Comparison of ENCODE assay signal across 12 mouse cellular contexts in the genomic region with DNA sequence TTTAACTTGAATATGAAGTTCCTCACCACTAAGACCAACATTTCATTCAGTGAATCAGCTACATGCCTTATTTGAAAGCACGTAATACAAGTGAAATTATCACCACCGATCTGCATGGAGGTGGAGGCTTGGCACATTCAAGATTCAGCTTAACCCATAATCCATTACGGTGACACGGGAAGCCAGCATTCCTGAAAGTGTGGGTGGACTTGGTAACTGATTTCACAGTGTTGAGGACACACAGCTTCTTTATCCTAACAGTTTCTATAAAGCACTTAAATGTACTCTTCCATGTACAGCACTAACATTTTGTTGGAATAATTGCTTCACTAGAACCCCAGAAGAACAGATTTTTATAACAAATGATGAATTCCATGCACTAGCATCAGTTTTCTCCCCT.
"Had no signal": no experiment of that assay in that cellular context is flagged by ENCODE, and none has a peak within 500 bp of the region (broad histone marks: within the 10 kb centered on the region; RNA-seq: fewer than 3 reads in every experiment).

No protein-coding gene starts in this region.

- DNase-seq: gastrocnemius, postnatal 14 days; gastrocnemius, postnatal 36 days; heart, adult 18-20 months; heart, postnatal 10 days; heart, postnatal 4 days; kidney, adult 18-20 months; kidney, adult 8-10 months; kidney, postnatal 10 days; kidney, postnatal 25 days; kidney, postnatal 4 days; liver; liver, embryonic 13.5 days had no signal
